Mouse (Mus musculus) kidney, adult 11 months (tissue): ENCODE measurements around the gene Acaa1a.

ENCODE experiments used
- DNase-seq: peaks from one replicate; pipeline ENCODE4 v3.0.0; 2022

The Acaa1a gene

GRCm38 (mm10) chr9:119394808-119395207 is 55.3 kb downstream of the Acaa1a start:
- DNase-seq, result no peak
